Mouse (Mus musculus) testis, adult 2 months (tissue): Measurements from ENCODE around the gene Cep41.
A peak's percentile ranks its signal among the peaks of the same experiment; 100 is the strongest.

Experiments used
- CTCF ChIP-seq: fragments of 200-500 bp; IDR thresholded peaks from 2 replicates; pipeline ENCODE4 v1.5.1; 2012; ENCODE audit warnings: low read depth, mild to moderate bottlenecking, inconsistent platforms, low read length, moderate library complexity; ENCODE audit not compliant: control insufficient read depth, insufficient read depth, insufficient replicate concordance
- POLR2A ChIP-seq: fragments of 200-500 bp; IDR thresholded peaks from 2 replicates; pipeline ENCODE4 v1.6.1; 2012; ENCODE audit warnings: low read depth, mild to moderate bottlenecking, inconsistent platforms, low read length, moderate library complexity; ENCODE audit not compliant: control insufficient read depth

GRCm38 (mm10) chr6:30693350-30693991 lies at the start of gene Cep41:
- TF ChIP-seq CTCF: no peak
- peak; percentile 44; the same call in 1 of the 2 replicates for TF ChIP-seq POLR2A
